Mouse (Mus musculus) liver, postnatal 0 days (tissue): ENCODE measurements around the gene Trappc11.

Source experiments
- CTCF ChIP-seq: sonication (generic); IDR thresholded peaks from 2 replicates; pipeline ENCODE4 v1.5.1; 2016; ENCODE audit warnings: antibody characterized with exemption, low read depth
- EP300 ChIP-seq: IDR thresholded peaks from 2 replicates; pipeline ENCODE4 v1.6.1; 2016; ENCODE audit warnings: antibody characterized with exemption, low read depth, mild to moderate bottlenecking

- TF ChIP-seq EP300 (no peak), CTCF (no peak)
These were observed 25.0 kb upstream of the Trappc11 start for GRCm38 (mm10) chr8:47558274-47558673.
